Mouse (Mus musculus): Measurements from ENCODE around the gene Hivep3. TPM values are rescaled to one million over a fixed set of nuclear protein-coding genes. Genes with fewer than 3 reads are reported as not detected.

The Hivep3 gene
- total and polyA plus RNA-seq, 3 experiments: not detected

- no peaks in the 10 kb centered on the region for H3K36me3 ChIP-seq (ENCODE audit: control insufficient read depth in 1 of 2, insufficient read depth in 2 of 2, low read length in 2 of 2)
- no peak overlapping the region for H3K27ac ChIP-seq (ENCODE audit: control insufficient read depth, low read depth, low read length)
- no peak overlapping the region for H3K4me3 ChIP-seq (ENCODE audit: control insufficient read depth in 1 of 2, insufficient read depth in 1 of 2, low read depth in 2 of 2, low read length in 2 of 2)
- no peak for TF ChIP-seq GABPA (IDR thresholded peaks at IDR 0.05; ENCODE audit: low read depth, low read length)
- TF ChIP-seq EP300 (IDR thresholded peaks at IDR 0.05; ENCODE audit: low read depth in 1 of 2, low read length in 2 of 2): no peak
- TF ChIP-seq GATA1 (IDR thresholded peaks at IDR 0.05; ENCODE audit: low read depth, low read length): no peak
- no peak for TF ChIP-seq RCOR1 (IDR thresholded peaks at IDR 0.05; ENCODE audit: low read depth, low read length)
- no peak for TF ChIP-seq TAL1 (IDR thresholded peaks at IDR 0.05; ENCODE audit: low read length)
- TF ChIP-seq CHD1 (IDR thresholded peaks at IDR 0.05; ENCODE audit: low read depth, low read length): no peak
- TF ChIP-seq KAT2A (conservative IDR thresholded peaks at IDR 0.05; ENCODE audit: low read depth, low read length): no peak
- no peak for TF ChIP-seq ZNF384 (IDR thresholded peaks at IDR 0.05; ENCODE audit: low read depth, low read length)
- TF ChIP-seq POLR2A (IDR thresholded peaks at IDR 0.05; ENCODE audit: control insufficient read depth in 1 of 2, insufficient read depth in 1 of 2, low read depth in 1 of 2, low read length in 2 of 2, poor library complexity in 1 of 2): no peak
- TF ChIP-seq MAZ (IDR thresholded peaks at IDR 0.05; ENCODE audit: low read depth, low read length): no peak
- TF ChIP-seq POLR2AphosphoS5 (IDR thresholded peaks at IDR 0.05; ENCODE audit: borderline replicate concordance, low read depth, low read length): no peak
- no peak for TF ChIP-seq UBTF (IDR thresholded peaks at IDR 0.05; ENCODE audit: borderline replicate concordance, insufficient read depth, low read depth, low read length)
- no peak for TF ChIP-seq TBP (IDR thresholded peaks at IDR 0.05; ENCODE audit: low read depth, low read length)
- no peak for TF ChIP-seq MXI1 (IDR thresholded peaks at IDR 0.05; ENCODE audit: low read depth, low read length)
- no peaks in the 10 kb centered on the region for H3K79me2 ChIP-seq (ENCODE audit: control insufficient read depth, insufficient read depth, low read length, poor library complexity)
- no peak overlapping the region for H3K9ac ChIP-seq (ENCODE audit: control insufficient read depth, low read depth, low read length, poor library complexity, severe bottlenecking)
- no peaks in the 10 kb centered on the region for H3K27me3 ChIP-seq (ENCODE audit: control insufficient read depth in 1 of 2, insufficient read depth in 2 of 2, low read length in 2 of 2)
- DNase-seq (ENCODE audit: low read depth, low spot score): no peak
- no peaks in the 10 kb centered on the region for H3K9me3 ChIP-seq (replicated peaks; ENCODE audit: insufficient read depth, low read length)
- H3K4me1 ChIP-seq (ENCODE audit: control insufficient read depth in 1 of 2, insufficient read depth in 2 of 2, low read length in 2 of 2): no peaks in the 10 kb centered on the region
Measured at GRCm38 (mm10) chr4:119825956-119826355, 92.4 kb downstream of the Hivep3 start.

DNA sequence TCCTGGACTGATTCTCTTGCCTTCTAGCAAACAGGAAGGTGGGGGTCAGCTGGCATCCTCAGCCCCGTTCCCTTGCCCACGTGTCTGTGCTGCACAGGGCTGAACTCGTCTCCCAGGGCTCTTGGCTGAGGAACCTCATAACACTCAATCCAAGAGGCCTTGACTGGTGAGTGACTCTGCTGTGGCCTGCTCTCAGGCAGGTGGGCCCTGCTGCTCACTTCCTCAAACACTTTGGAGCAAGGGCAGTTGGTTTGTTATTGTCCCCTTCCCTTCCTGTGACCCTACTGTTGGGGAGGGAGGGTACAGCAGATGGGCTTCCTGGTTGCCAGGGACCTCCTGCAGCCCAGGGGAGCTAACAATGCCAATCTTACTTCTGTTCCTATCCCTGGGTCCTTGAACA is 94.8 kb downstream of the Hivep3 start:
- TF ChIP-seq ZMIZ1 (IDR thresholded peaks at IDR 0.05; ENCODE audit: low read depth, low read length) (no peak), SMC3 (IDR thresholded peaks at IDR 0.05; ENCODE audit: low read depth, low read length) (no peak), TAL1 (IDR thresholded peaks at IDR 0.05; ENCODE audit: low read length) (no peak), UBTF (IDR thresholded peaks at IDR 0.05; ENCODE audit: borderline replicate concordance, insufficient read depth, low read depth, low read length) (no peak), TCF12 (IDR thresholded peaks at IDR 0.05; ENCODE audit: low read depth, low read length) (no peak), MAFK (IDR thresholded peaks at IDR 0.05; ENCODE audit: borderline replicate concordance, low read depth, low read length) (no peak), TBP (IDR thresholded peaks at IDR 0.05; ENCODE audit: low read depth, low read length) (no peak), ZC3H11A (IDR thresholded peaks at IDR 0.05; ENCODE audit: low read depth, low read length) (no peak), MYB (IDR thresholded peaks at IDR 0.05; ENCODE audit: low read depth, low read length) (no peak), POLR2A (IDR thresholded peaks at IDR 0.05; ENCODE audit: control insufficient read depth in 1 of 2, insufficient read depth in 1 of 2, low read depth in 1 of 2, low read length in 2 of 2, poor library complexity in 1 of 2) (no peak), GABPA (IDR thresholded peaks at IDR 0.05; ENCODE audit: low read depth, low read length) (no peak), NELFE (IDR thresholded peaks at IDR 0.05; ENCODE audit: low read depth, low read length) (no peak), EP300 (IDR thresholded peaks at IDR 0.05; ENCODE audit: low read depth in 1 of 2, low read length in 2 of 2) (no peak), NRF1 (IDR thresholded peaks at IDR 0.05; ENCODE audit: insufficient read depth, low read depth, low read length, poor library complexity, severe bottlenecking) (no peak), MAX (IDR thresholded peaks at IDR 0.05; ENCODE audit: low read length) (no peak), HCFC1 (IDR thresholded peaks at IDR 0.05; ENCODE audit: low read depth, low read length) (no peak), RCOR1 (IDR thresholded peaks at IDR 0.05; ENCODE audit: low read depth, low read length) (no peak), ETS1 (IDR thresholded peaks at IDR 0.05; ENCODE audit: low read depth, low read length) (no peak), POLR2AphosphoS5 (IDR thresholded peaks at IDR 0.05; ENCODE audit: borderline replicate concordance, low read depth, low read length) (no peak), SIN3A (IDR thresholded peaks at IDR 0.05; ENCODE audit: low read length) (no peak)
- Histone ChIP-seq H3K4me3 (ENCODE audit: control insufficient read depth in 1 of 2, insufficient read depth in 1 of 2, low read depth in 2 of 2, low read length in 2 of 2) (no peak overlapping the region), H3K9me3 (replicated peaks; ENCODE audit: insufficient read depth, low read length) (no peaks in the 10 kb centered on the region), H3K27me3 (ENCODE audit: control insufficient read depth in 1 of 2, insufficient read depth in 2 of 2, low read length in 2 of 2) (no peaks in the 10 kb centered on the region), H3K4me1 (ENCODE audit: control insufficient read depth in 1 of 2, insufficient read depth in 2 of 2, low read length in 2 of 2) (no peaks in the 10 kb centered on the region), H3K9ac (ENCODE audit: control insufficient read depth, low read depth, low read length, poor library complexity, severe bottlenecking) (no peak overlapping the region), H3K36me3 (ENCODE audit: control insufficient read depth in 1 of 2, insufficient read depth in 2 of 2, low read length in 2 of 2) (no peaks in the 10 kb centered on the region), H3K79me2 (ENCODE audit: control insufficient read depth, insufficient read depth, low read length, poor library complexity) (no peaks in the 10 kb centered on the region), H3K27ac (ENCODE audit: control insufficient read depth, low read depth, low read length) (no peak overlapping the region)
- DNase-seq (ENCODE audit: low read depth, low spot score): no peak

All from MEL (cell line).